ENCODE assay signal across 8 mouse cellular contexts in genomic region chr1:155811995-155812580, GRCm38 (mm10). TPM values are rescaled to one million over a fixed set of nuclear protein-coding genes. Genes with fewer than 3 reads are reported as not detected.
DNase-seq lines count a peak whose midpoint lies in the region; ATAC-seq and TF ChIP-seq lines count a peak whose summit lies in the region.

No protein-coding gene starts in this region.

- TF ChIP-seq CTCF in MEL (IDR thresholded peaks at IDR 0.05 in 2 of 3, conservative IDR thresholded peaks at IDR 0.05 in 1 of 3; ENCODE audit: control insufficient read depth in 1 of 3, insufficient read depth in 1 of 3, low read depth in 2 of 3, low read length in 3 of 3, poor library complexity in 1 of 3, severe bottlenecking in 1 of 3) = no peak

- no peak; a peak in 1 of 4 replicates for TF ChIP-seq POLR2A in MEL (IDR thresholded peaks at IDR 0.05; ENCODE audit: control insufficient read depth in 1 of 2, insufficient read depth in 1 of 2, low read depth in 1 of 2, low read length in 2 of 2, poor library complexity in 1 of 2)

- no peak for TF ChIP-seq EP300 in MEL (IDR thresholded peaks at IDR 0.05; ENCODE audit: low read depth in 1 of 2, low read length in 2 of 2)

- no peaks in the 10 kb centered on the region for H3K36me3 ChIP-seq in heart, embryonic 11.5 days (ENCODE audit: control insufficient read depth, insufficient read depth, low read length)
- peaks cover 0 to 26% of the 10 kb centered on the region in 2 experiments; a peak in 2 of 4 replicates for H3K36me3 ChIP-seq in MEL (ENCODE audit: control insufficient read depth in 1 of 2, insufficient read depth in 2 of 2, low read length in 2 of 2)
- H3K36me3 ChIP-seq in hindbrain, embryonic 11.5 days (ENCODE audit: control insufficient read depth, insufficient read depth, low read length) = no peaks in the 10 kb centered on the region

- WGBS in heart, embryonic 11.5 days (ENCODE audit: insufficient replicate concordance) = 4% methylated on average over 22 of the region's 22 CpGs
- WGBS in hindbrain, embryonic 11.5 days = 5% methylated on average over 22 of the region's 22 CpGs

- no peak for DNase-seq in heart, adult 9 months (ENCODE audit: low spot score in 2 of 2)
- no peak for DNase-seq in MEL (ENCODE audit: low read depth, low spot score)
- no peak for DNase-seq in hindbrain, embryonic 11.5 days (ENCODE audit: low spot score)
- peak; percentile 47 for DNase-seq in mesoderm, embryonic 11.5 days (ENCODE audit: low read depth, low spot score)
- no peak for DNase-seq in natural killer cell, adult 2 months (ENCODE audit: low spot score in 2 of 2)
- DNase-seq in right cerebral cortex, postnatal 36 days (ENCODE audit: low spot score in 2 of 2) = no peak
- DNase-seq in gastrocnemius, adult 18-20 months (ENCODE audit: low spot score) = no peak

- peak overlapping the region; percentile 73 for H3K9ac ChIP-seq in heart, embryonic 11.5 days (ENCODE audit: low read depth, low read length)
- H3K9ac ChIP-seq in MEL (ENCODE audit: control insufficient read depth, low read depth, low read length, poor library complexity, severe bottlenecking) = peak overlapping the region; percentile 71
- peak overlapping the region; percentile 77 for H3K9ac ChIP-seq in hindbrain, embryonic 11.5 days (ENCODE audit: low read depth, low read length)

- peak overlapping the region; percentile 82 for H3K4me2 ChIP-seq in heart, embryonic 11.5 days
- peak overlapping the region; percentile 78 for H3K4me2 ChIP-seq in hindbrain, embryonic 11.5 days (replicated peaks; ENCODE audit: low read depth, low read length)

- TF ChIP-seq RAD21 in MEL (IDR thresholded peaks at IDR 0.05; ENCODE audit: low read depth, low read length) = no peak

- peaks cover 19% of the 10 kb centered on the region; the same call in 1 of the 2 replicates for H3K4me1 ChIP-seq in heart, embryonic 11.5 days (ENCODE audit: control insufficient read depth, insufficient read depth, low read length)
- peaks cover 8 to 33% of the 10 kb centered on the region in 2 experiments for H3K4me1 ChIP-seq in MEL (ENCODE audit: control insufficient read depth in 1 of 2, insufficient read depth in 2 of 2, low read length in 2 of 2)
- H3K4me1 ChIP-seq in hindbrain, embryonic 11.5 days (replicated peaks; ENCODE audit: control insufficient read depth, insufficient read depth, low read length) = no peaks in the 10 kb centered on the region

- H3K9me3 ChIP-seq in heart, embryonic 11.5 days (replicated peaks; ENCODE audit: control insufficient read depth, low read length) = no peaks in the 10 kb centered on the region
- no peaks in the 10 kb centered on the region for H3K9me3 ChIP-seq in MEL (replicated peaks; ENCODE audit: insufficient read depth, low read length)
- H3K9me3 ChIP-seq in hindbrain, embryonic 11.5 days (ENCODE audit: control insufficient read depth, low read length) = no peaks in the 10 kb centered on the region

- H3K27ac ChIP-seq in heart, embryonic 11.5 days (ENCODE audit: low read depth, low read length) = peak overlapping the region; percentile 47; the same call in 1 of the 2 replicates
- H3K27ac ChIP-seq in MEL (ENCODE audit: control insufficient read depth, low read depth, low read length) = no peak overlapping the region
- no peak overlapping the region for H3K27ac ChIP-seq in hindbrain, embryonic 11.5 days (ENCODE audit: low read depth, low read length)

- H3K27me3 ChIP-seq in heart, embryonic 11.5 days (ENCODE audit: control insufficient read depth, insufficient read depth, low read length) = no peaks in the 10 kb centered on the region
- no peaks in the 10 kb centered on the region for H3K27me3 ChIP-seq in MEL (ENCODE audit: control insufficient read depth in 1 of 2, insufficient read depth in 2 of 2, low read length in 2 of 2)
- H3K27me3 ChIP-seq in hindbrain, embryonic 11.5 days (ENCODE audit: control insufficient read depth, insufficient read depth, low read length) = no peaks in the 10 kb centered on the region

- peak overlapping the region; percentile 67 for H3K4me3 ChIP-seq in heart, embryonic 11.5 days (ENCODE audit: low read depth, low read length)
- peak overlapping the region; percentile 95 to 99 for H3K4me3 ChIP-seq in MEL (ENCODE audit: control insufficient read depth in 1 of 2, insufficient read depth in 1 of 2, low read depth in 2 of 2, low read length in 2 of 2)
- H3K4me3 ChIP-seq in hindbrain, embryonic 11.5 days (ENCODE audit: low read depth, low read length) = peak overlapping the region; percentile 81

- no peak; the same call in 1 of the 2 replicates for ATAC-seq in heart, embryonic 11.5 days (replicated peaks; ENCODE audit: insufficient number of reproducible peaks, low FRiP score, low TSS enrichment)
- ATAC-seq in hindbrain, embryonic 11.5 days (ENCODE audit: low FRiP score) = peak; percentile 67

- H3K79me2 ChIP-seq in MEL (ENCODE audit: control insufficient read depth, insufficient read depth, low read length, poor library complexity) = peaks cover 5% of the 10 kb centered on the region

TF ChIP-seq in MEL, 35 proteins besides CTCF, POLR2A, EP300 and RAD21:
- no peak; the same call in 1 of the 2 replicates for TF ChIP-seq CHD2 (IDR thresholded peaks at IDR 0.05; ENCODE audit: low read length)
- TF ChIP-seq BHLHE40 (IDR thresholded peaks at IDR 0.05; ENCODE audit: borderline replicate concordance, low read depth, low read length) = no peak

RNA-seq across cellular contexts. Expression of gene Qsox1, which starts 0.6 kb away (rescaled TPM):
- 10.7 and 12.1 TPM in 2 replicates for polyA plus RNA-seq in heart, embryonic 11.5 days (2014; fragmentation: Nextera tagmentation; extraction: Ambion mirVana)
- total RNA-seq in MEL (2012; rRNA removed) = 8.4 TPM in 2 replicates
- 10 to 100 TPM in 1 of 2 experiments, not detected in 1; 17.1 TPM for polyA plus RNA-seq in MEL (2012; ENCODE audit: insufficient read depth in 1 of 2, insufficient read length in 2 of 2, low read depth in 1 of 2, low replicate concordance in 2 of 2, missing spikeins in 1 of 2)
- 9.8 and 12.5 TPM in 2 replicates for polyA plus RNA-seq in hindbrain, embryonic 11.5 days (2014; fragmentation: Nextera tagmentation; extraction: Ambion mirVana)
- 10 to 100 TPM; 20.6 to 24.2 TPM for total RNA-seq in gastrocnemius, adult 18-20 months (2021)
